Mouse (Mus musculus) kidney, embryonic 15.5 days (tissue): ENCODE measurements around the gene Far2. TPM values are rescaled to one million over a fixed set of nuclear protein-coding genes. Genes with fewer than 3 reads are reported as not detected.

Source experiments
- ATAC-seq: fragments of 200-750 bp; cut with Nextera tagmentation; replicated peaks from 2 replicates; pipeline ENCODE4 v1.8.0; 2017; ENCODE audit warnings: moderate TSS enrichment; ENCODE audit not compliant: low FRiP score
- H3K27ac ChIP-seq: fragments of 300-500 bp; sonication (generic); 2 replicates; pipeline ENCODE4 v1.5.1; 2015; ENCODE audit warnings: mild to moderate bottlenecking, inconsistent platforms
- H3K27me3 ChIP-seq: fragments of 300-500 bp; sonication (generic); 2 replicates; pipeline ENCODE4 v1.6.1; 2015; ENCODE audit warnings: inconsistent platforms
- H3K36me3 ChIP-seq: fragments of 300-500 bp; sonication (generic); 2 replicates; pipeline ENCODE4 v1.6.1; 2015; ENCODE audit warnings: inconsistent platforms
- H3K4me1 ChIP-seq: fragments of 300-500 bp; sonication (generic); 2 replicates; pipeline ENCODE4 v1.6.1; 2015; ENCODE audit warnings: inconsistent platforms
- H3K4me2 ChIP-seq: fragments of 300-500 bp; sonication (generic); 2 replicates; pipeline ENCODE4 v1.6.1; 2015; ENCODE audit warnings: moderate library complexity, mild to moderate bottlenecking, inconsistent platforms
- H3K4me3 ChIP-seq: fragments of 300-500 bp; sonication (generic); replicated peaks from 2 replicates; pipeline ENCODE4 v1.5.1; 2015; ENCODE audit warnings: mild to moderate bottlenecking, inconsistent platforms
- H3K9ac ChIP-seq: fragments of 300-500 bp; sonication (generic); 2 replicates; pipeline ENCODE4 v1.6.1; 2015; ENCODE audit warnings: mild to moderate bottlenecking, inconsistent platforms
- H3K9me3 ChIP-seq: fragments of 300-500 bp; sonication (generic); replicated peaks from 2 replicates; pipeline ENCODE4 v1.6.1; 2016; ENCODE audit warnings: inconsistent platforms
- WGBS: fragments of 180-500 bp; shearing (Covaris S2); methylation state at CpG from one replicate; pipeline ENCODE4 v1.1.7; 2015; ENCODE audit warnings: mixed read lengths; 5-methylcytosine and 5-hydroxymethylcytosine counted together
- polyA plus RNA-seq: library from polyadenylated mRNA; unstranded; fragments of >200 nt; fragmentation: Nextera tagmentation; extraction: Ambion mirVana; gene quantifications from 2 replicates; pipeline ENCODE4 v1.2.1, GENCODE M21; 2015

Gene Far2
- 3.0 and 3.8 TPM in 2 replicates for polyA plus RNA-seq

DNA sequence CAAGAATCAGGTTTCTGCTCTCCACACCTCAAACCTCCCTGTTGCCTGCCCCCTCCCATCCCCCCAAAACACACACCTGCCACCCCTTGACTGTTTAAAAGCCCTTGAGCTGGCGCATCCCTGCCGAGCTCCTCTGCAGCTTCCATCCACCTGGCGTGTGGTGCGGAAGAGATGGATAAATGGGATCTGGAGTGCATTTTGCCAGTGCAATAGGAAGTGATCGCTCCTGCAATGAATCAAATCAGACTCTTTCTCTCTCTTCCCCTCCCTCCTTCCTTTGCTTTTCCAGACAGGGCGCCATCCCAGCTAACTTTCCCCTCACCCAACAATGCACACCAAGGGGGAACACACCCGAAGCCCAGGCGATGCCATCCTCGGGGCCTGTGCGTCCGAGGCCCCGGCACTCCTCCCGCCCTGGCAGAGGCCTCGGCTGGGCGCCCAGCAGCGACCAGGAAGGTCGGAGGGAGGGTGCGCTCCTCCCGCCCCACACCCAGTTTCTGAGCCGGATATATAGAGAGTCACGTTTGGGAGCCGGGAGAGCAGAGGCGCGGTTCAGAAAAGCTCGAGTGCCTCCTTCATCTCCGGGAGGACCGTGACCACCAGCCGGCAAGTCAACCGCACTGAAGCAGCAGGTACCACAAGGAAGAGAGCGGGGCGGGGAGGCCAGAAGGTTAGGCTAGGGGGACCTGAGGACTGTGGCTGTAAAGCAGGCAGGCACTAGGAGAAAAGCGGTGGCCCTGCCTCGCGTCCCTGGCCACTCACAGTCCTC, at the start of gene Far2:
TSS of gene Far2 (plus strand) at position 379 of the 769 bp plus-strand sequence.
- H3K9ac ChIP-seq, result peak within 1 kb of the TSS; percentile 55
- H3K4me1 ChIP-seq, result peaks cover 9% of the 10 kb centered on the region
- H3K36me3 ChIP-seq, result no peaks in the 10 kb centered on the region
- WGBS, result 2% methylated on average over 34 of the region's 34 CpGs
- ATAC-seq, result peak; percentile 81
- no peaks in the 10 kb centered on the region for H3K27me3 ChIP-seq
- no peaks in the 10 kb centered on the region for H3K9me3 ChIP-seq
- no peak within 1 kb of the TSS for H3K27ac ChIP-seq
- H3K4me3 ChIP-seq, result peak within 1 kb of the TSS; percentile 46
- H3K4me2 ChIP-seq, result peak within 1 kb of the TSS; percentile 86

DNA sequence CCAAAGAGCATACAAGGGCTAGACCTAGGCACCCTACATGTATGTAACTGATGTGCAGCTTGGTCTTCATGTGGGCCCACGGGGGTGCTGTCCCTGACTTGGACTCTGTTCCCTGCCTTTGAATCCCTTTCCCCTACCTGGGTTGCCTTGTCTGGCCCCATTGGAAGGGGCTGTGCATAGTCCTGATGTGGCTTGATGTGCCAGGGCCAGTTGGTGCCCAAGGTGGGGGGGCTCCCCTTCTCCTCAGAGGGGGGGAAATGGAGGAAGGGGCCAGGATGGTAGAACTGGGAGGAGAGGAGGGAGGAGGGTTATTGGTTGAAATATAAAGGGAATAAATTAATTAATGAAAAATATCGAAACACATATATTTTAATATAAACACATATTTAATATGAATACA, 46.6 kb upstream of the Far2 start:
- ATAC-seq, result no peak
- H3K27ac ChIP-seq, result no peak overlapping the region
- H3K4me1 ChIP-seq, result no peaks in the 10 kb centered on the region
- H3K9ac ChIP-seq, result no peak overlapping the region
- 86% methylated on average over 2 of the region's 2 CpGs for WGBS
- no peaks in the 10 kb centered on the region for H3K36me3 ChIP-seq
- no peak overlapping the region for H3K4me2 ChIP-seq
- H3K27me3 ChIP-seq, result no peaks in the 10 kb centered on the region
- no peak overlapping the region for H3K4me3 ChIP-seq
- no peaks in the 10 kb centered on the region for H3K9me3 ChIP-seq

DNA sequence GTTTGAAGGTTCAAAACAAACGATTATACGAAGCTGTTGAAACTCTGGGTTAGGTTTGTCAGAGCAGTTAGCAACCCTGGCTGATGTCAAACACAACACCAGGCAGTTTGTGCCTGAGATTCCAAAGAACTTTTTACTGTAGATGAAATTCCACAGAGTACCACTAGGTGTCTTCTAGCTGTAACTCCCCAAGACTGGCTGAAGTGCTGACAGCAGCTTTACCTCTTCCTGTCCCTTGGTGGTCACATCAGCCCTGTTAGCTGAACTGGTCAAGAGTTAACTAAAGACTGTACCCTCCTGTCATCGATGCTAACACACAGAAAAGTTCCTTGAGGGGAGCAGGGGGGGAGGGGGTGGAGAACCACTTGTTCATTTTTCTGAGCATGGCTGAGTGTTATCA, 46.0 kb upstream of the Far2 start:
- no peak for ATAC-seq
- WGBS, result 45% methylated on average over 3 of the region's 3 CpGs
- Histone ChIP-seq H3K27ac (no peak overlapping the region), H3K4me2 (no peak overlapping the region), H3K27me3 (no peaks in the 10 kb centered on the region), H3K4me3 (no peak overlapping the region), H3K9me3 (no peaks in the 10 kb centered on the region), H3K4me1 (no peaks in the 10 kb centered on the region), H3K36me3 (no peaks in the 10 kb centered on the region), H3K9ac (no peak overlapping the region)

DNA sequence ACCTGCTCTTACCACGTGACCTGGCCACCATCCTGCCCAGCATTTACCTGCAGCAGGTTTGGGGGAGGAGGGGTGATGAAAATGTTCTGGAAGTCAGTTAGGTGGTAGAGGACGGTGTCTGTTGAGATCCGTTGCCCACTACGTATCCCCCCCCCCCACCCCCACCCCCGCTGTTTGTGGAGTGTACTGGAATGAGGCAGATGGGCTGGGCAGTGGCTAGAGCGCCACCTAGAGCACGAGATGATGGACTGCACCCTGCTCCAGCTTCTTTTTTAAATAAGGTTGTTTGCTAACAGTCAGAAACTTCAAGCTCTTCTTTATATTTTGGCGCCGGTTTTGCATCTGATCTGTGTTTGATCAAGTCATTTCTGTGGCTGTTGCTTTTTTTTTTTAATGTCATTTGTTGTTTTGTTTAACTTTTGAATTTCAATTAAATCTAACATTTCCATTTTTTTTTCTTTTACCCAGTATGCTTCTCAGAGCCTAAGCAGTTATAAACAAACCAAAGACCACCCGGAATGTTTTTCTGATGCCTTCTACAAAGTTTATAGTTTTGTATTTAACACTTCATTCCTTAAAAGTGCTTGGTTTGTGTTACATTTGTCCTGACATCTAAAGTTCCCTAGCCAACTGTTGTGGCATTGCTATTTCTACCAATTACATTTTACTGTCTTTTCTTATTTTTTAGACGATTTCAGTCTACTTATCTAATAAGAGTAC, 40.8 kb upstream of the Far2 start:
- WGBS, result 74% methylated on average over 11 of the region's 11 CpGs
- H3K27me3 ChIP-seq, result no peaks in the 10 kb centered on the region
- H3K27ac ChIP-seq, result no peak overlapping the region
- H3K36me3 ChIP-seq, result no peaks in the 10 kb centered on the region
- no peak for ATAC-seq
- H3K9ac ChIP-seq, result no peak overlapping the region
- no peak overlapping the region for H3K4me3 ChIP-seq
- no peak overlapping the region for H3K4me2 ChIP-seq
- 0 out of 2 replicates have a peak, but pooled peaks cover 3% of the 10 kb centered on the region for H3K9me3 ChIP-seq
- H3K4me1 ChIP-seq, result no peaks in the 10 kb centered on the region

DNA sequence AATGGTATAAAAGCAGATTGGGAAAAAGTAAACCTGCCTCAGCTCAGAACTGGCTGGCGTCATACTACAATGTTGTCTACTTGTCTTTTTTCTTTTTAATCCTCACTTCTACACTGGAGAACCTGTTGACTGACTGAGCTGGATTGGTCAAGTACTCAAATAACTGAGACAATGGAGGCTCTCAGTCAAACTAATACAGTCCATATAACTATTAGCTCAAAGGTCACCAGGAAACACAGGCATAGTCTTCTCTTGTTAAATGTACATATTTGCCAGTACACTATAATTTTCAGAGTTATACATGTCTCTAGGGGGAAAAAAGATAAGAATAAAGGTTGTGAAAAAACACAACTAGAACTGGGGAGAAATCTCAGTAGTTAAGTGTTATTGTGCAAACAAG, 6.3 kb upstream of the Far2 start:
- H3K4me1 ChIP-seq, result no peaks in the 10 kb centered on the region
- no peaks in the 10 kb centered on the region for H3K9me3 ChIP-seq
- H3K36me3 ChIP-seq, result no peaks in the 10 kb centered on the region
- no peak overlapping the region for H3K4me2 ChIP-seq
- no peak overlapping the region for H3K4me3 ChIP-seq
- no peak overlapping the region for H3K9ac ChIP-seq
- H3K27me3 ChIP-seq, result no peaks in the 10 kb centered on the region
- H3K27ac ChIP-seq, result no peak overlapping the region
- WGBS, result 93% methylated on average over 1 of the region's 1 CpGs
- no peak for ATAC-seq

DNA sequence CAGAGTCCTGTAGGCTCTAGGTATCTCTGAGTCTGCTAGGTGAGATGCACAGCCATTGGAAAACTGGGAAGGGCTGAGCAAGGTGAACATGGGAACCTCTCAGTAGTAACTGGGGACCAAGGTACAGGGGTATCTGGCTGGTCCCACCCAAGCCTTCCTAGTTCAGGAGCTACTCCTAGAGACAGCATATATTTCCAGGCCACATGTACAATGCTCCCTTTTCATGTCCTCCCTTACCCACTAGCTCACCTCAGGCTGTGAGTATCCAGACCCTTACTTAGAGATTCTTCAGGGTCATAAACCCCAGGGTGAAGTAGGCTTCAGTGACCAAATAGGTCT, 560 bp downstream of the Far2 start:
- no peak for ATAC-seq
- Histone ChIP-seq H3K9ac (0 out of 2 replicates have a peak overlapping the region, but pooled peaks have one; percentile 55), H3K4me3 (peak overlapping the region; percentile 46)

DNA sequence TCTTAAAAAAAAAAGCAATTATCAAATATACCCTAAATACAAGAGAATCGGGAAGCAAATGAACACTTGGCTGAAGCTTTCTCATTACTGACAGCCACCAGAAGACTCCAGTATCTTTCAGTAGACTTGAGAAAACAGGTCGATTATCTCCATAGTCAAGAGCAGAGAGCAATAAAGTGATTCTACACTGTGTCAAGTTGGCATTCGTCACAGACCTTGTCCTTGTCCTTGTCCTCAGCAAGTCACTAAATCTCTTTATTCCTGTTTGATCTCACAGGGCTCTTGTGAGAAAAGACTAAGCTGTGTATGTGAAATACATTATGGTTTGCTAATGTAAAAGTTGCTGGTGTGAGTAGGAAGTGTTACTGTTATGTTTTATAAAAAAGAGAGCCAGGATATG, 16.1 kb downstream of the Far2 start:
- Histone ChIP-seq H3K27me3 (no peaks in the 10 kb centered on the region), H3K9me3 (no peaks in the 10 kb centered on the region), H3K9ac (no peak overlapping the region), H3K4me3 (no peak overlapping the region), H3K36me3 (no peaks in the 10 kb centered on the region), H3K4me2 (no peak overlapping the region), H3K27ac (no peak overlapping the region), H3K4me1 (no peaks in the 10 kb centered on the region)
- WGBS, result 83% methylated on average over 3 of the region's 3 CpGs
- no peak for ATAC-seq

More for the DNA sequence above, 560 bp downstream of the Far2 start:
- Histone ChIP-seq H3K27me3 (no peaks in the 10 kb centered on the region), H3K4me2 (peak overlapping the region; percentile 86), H3K9me3 (no peaks in the 10 kb centered on the region), H3K27ac (no peak overlapping the region), H3K36me3 (no peaks in the 10 kb centered on the region), H3K4me1 (peaks cover 9% of the 10 kb centered on the region)

DNA sequence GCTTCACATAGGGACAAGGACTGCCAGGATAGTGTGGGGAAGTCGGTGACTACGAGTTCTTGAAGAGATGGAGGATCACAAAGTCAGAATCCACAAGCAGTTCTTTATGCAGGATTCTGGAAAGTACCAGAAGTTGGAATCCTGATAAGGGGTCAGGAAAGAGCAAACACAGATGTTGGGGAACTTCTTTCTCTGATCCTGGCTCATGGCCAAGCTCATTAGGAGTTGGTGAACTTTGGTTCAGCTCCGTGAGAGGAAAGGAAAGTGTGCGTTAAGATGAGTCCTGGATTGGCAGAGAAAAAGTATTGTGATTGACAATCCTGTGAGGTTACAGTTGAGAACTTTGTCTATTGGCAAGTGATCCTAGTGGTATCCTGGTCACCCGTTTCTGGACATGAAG, 19.2 kb downstream of the Far2 start:
- no peaks in the 10 kb centered on the region for H3K4me1 ChIP-seq
- WGBS, result 75% methylated on average over 5 of the region's 5 CpGs
- no peak overlapping the region for H3K27ac ChIP-seq
- no peak overlapping the region for H3K4me3 ChIP-seq
- H3K9me3 ChIP-seq, result no peaks in the 10 kb centered on the region
- no peaks in the 10 kb centered on the region for H3K27me3 ChIP-seq
- H3K4me2 ChIP-seq, result no peak overlapping the region
- H3K36me3 ChIP-seq, result no peaks in the 10 kb centered on the region
- no peak for ATAC-seq
- H3K9ac ChIP-seq, result no peak overlapping the region

DNA sequence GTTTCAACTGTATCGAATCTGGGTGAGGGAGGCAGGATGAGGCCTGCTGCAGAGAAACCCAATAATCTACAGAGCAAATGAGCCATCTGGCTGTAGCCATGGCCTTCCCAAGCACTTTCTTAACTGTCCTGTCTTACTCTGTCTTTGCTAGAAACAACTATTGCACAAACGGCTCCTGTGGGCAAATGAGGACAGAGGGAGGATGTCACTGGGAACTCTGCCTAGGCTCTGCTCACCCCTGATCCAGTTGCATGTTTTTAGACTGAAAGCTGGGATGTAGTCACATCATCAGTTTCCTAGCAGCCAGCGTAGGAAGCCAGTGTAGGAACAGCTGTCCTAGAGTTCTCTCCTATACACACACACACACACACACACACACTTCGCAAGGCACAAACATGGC, 21.7 kb downstream of the Far2 start:
- 90% methylated on average over 4 of the region's 4 CpGs for WGBS

DNA sequence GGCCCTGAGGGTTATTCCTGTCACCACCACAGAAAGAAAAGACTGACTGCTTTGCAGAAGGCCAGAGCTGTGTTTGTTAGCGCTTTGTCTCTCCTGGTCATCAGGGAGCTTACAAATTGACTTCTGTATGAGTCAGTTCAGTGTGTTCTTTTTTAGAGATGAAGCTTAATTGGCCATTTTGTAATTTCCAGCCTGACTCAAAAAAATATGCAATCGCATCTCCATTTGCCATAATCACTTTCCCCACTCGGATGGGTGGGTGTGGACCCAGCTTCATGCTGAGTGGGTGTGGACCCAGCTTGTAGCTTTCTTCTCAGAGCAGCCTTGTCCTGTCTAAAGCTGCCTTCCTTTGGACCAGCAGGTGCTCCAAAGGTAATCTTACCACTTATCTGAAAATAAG, 26.5 kb downstream of the Far2 start:
- Histone ChIP-seq H3K4me2 (no peak overlapping the region), H3K4me1 (no peaks in the 10 kb centered on the region), H3K36me3 (no peaks in the 10 kb centered on the region), H3K27ac (no peak overlapping the region), H3K4me3 (no peak overlapping the region), H3K9ac (no peak overlapping the region), H3K9me3 (no peaks in the 10 kb centered on the region), H3K27me3 (no peaks in the 10 kb centered on the region)
- ATAC-seq, result no peak
- 80% methylated on average over 3 of the region's 3 CpGs for WGBS

More for the DNA sequence above, 21.7 kb downstream of the Far2 start:
- no peak for ATAC-seq
- no peaks in the 10 kb centered on the region for H3K9me3 ChIP-seq
- H3K36me3 ChIP-seq, result no peaks in the 10 kb centered on the region
- H3K9ac ChIP-seq, result no peak overlapping the region
- no peaks in the 10 kb centered on the region for H3K27me3 ChIP-seq
- H3K4me2 ChIP-seq, result no peak overlapping the region
- no peaks in the 10 kb centered on the region for H3K4me1 ChIP-seq
- H3K4me3 ChIP-seq, result no peak overlapping the region
- no peak overlapping the region for H3K27ac ChIP-seq

DNA sequence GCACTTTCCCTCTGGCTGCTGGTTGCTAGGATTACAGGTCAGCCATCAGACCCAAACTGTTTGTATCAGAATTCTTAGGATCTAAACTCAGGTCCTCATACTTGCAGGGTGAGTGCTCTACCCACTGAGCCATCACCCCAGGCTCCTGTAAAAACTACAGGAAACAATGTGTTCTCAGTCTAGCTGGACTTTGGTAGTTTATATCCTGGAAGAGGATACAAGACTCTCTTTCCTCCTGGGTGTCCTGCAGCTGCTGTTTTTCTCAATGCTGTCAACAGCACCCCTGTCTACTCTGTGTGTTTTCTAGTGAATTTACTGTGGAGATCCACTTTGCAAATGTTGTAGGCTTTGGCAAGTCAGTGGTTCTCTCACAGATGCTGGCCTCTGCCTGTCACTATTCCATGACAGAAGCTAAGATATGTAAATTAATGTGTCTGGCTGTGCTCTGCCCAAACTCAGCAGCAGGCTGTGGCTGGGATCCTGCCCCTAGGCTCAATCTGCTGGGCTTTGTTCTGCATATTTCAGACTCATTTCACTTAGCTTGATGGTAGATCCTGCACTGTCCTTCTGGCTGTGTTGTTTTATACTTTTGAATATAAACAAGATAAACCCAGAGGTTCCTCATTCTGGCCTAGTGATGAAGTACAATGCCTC, 27.3 kb downstream of the Far2 start:
- H3K36me3 ChIP-seq, result no peaks in the 10 kb centered on the region
- no peaks in the 10 kb centered on the region for H3K27me3 ChIP-seq
- no peak overlapping the region for H3K4me3 ChIP-seq
- H3K27ac ChIP-seq, result no peak overlapping the region
- no peak overlapping the region for H3K4me2 ChIP-seq
- H3K9me3 ChIP-seq, result no peaks in the 10 kb centered on the region
- no peak overlapping the region for H3K9ac ChIP-seq
- H3K4me1 ChIP-seq, result no peaks in the 10 kb centered on the region
- 0 out of 2 replicates have a peak, but pooled peaks have one; percentile 9 for ATAC-seq

DNA sequence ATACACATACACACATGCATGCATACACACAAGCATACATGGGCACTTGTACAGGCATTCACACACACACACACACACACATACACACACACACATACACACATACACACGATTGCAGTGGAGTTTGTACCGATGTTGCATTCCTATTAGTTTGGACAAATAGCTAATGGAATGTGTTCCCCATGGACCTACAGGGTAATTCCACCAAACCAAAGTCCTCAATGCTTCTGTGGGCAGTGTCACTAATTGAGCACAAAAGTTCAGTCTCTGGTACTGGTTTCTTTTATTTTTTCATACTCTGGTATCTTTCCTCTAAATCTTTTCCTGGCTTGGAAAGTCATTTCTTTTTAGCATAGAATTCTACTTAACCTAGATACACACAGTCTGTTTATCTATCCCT, 36.8 kb downstream of the Far2 start:
- Histone ChIP-seq H3K9me3 (no peaks in the 10 kb centered on the region), H3K4me1 (no peaks in the 10 kb centered on the region), H3K4me3 (no peak overlapping the region), H3K27ac (no peak overlapping the region), H3K4me2 (no peak overlapping the region), H3K9ac (no peak overlapping the region), H3K36me3 (no peaks in the 10 kb centered on the region), H3K27me3 (no peaks in the 10 kb centered on the region)
- ATAC-seq, result no peak
- 74% methylated on average over 2 of the region's 2 CpGs for WGBS
